Mouse (Mus musculus): ENCODE data around the gene Ndel1.

DNA sequence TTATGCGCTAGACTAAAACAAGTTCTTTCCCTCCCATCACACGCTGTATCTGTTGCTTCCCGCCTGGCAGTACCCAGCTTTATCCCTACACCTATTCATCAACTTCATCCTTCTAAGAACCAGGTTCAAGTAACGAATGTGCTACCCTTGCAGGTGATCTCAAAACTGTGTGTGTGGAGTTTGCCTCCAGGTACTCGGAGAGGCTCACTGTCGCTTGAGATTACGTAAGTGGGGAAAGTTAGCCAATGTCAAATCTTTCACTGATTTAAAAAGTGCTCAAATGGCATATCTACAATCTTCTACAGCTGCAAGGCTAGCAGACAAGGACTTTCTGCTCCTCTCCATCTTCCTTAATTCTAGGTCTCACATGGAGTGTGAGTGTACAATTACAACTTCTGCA, 20.8 kb downstream of the Ndel1 start:
- TF ChIP-seq CTCF (IDR thresholded peaks at IDR 0.05; ENCODE audit: low read depth, low read length): no peak
- TF ChIP-seq POLR2A (IDR thresholded peaks at IDR 0.05; ENCODE audit: borderline replicate concordance, low read depth, low read length): no peak
